ENCODE assay signal across 18 mouse cellular contexts in the genomic region with DNA sequence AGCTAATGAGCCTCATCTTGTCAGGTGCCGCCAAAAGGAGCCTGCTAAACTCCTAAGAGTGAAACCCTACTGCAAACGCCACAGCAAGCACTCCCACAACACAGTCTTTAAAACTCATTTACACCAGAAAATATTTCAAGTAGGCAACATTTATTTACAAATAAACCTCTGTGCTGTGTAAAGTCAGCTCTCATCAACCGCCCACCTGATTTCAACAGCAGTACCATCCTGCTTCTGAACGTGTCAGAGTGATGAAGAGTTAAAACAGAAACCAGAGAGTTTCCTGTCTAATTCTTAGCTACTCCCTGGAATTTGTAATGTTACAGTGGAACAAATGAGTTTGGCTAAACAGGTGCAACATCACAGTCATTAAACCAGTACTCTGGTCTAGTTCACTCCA. TPM values are rescaled to one million over a fixed set of nuclear protein-coding genes. Genes with fewer than 3 reads are reported as not detected.
DNase-seq lines count a peak whose midpoint lies in the region.
"Had no signal": no experiment of that assay in that cellular context is flagged by ENCODE, and none has a peak within 500 bp of the region (broad histone marks: within the 10 kb centered on the region; RNA-seq: fewer than 3 reads in every experiment).

No protein-coding gene starts in this region.

- DNase-seq in heart, adult 11 months, result peak; percentile 46
- DNase-seq in heart, postnatal 4 days, result no peak
- DNase-seq in thymus, postnatal 4 days, result peak; percentile 20
- DNase-seq in thymus, postnatal 14 days, result no peak
- peak; percentile 74 for DNase-seq in induced T-regulatory cell, adult 2 months (ENCODE audit: low read depth)
- no peak for DNase-seq in right cerebral cortex, postnatal 10 days (ENCODE audit: low spot score in 2 of 2)
- DNase-seq in layer of hippocampus, adult 18-20 months (ENCODE audit: low spot score in 2 of 2), result no peak
- DNase-seq: adrenal gland, postnatal 10 days; cerebellum, adult 11 months; cerebellum, adult 9-11 months; embryo, embryonic 11 days; gastrocnemius, adult 2 months; gastrocnemius, postnatal 36 days; heart, postnatal 36 days; kidney, adult 11 months; kidney, postnatal 14 days; lung, postnatal 4 days; right cerebral cortex, postnatal 14 days had no signal

RNA-seq across cellular contexts. Expression of gene Itpr2, which starts 4.2 kb away (rescaled TPM):
- 10 to 100 TPM; 38.6 to 45.5 TPM for total RNA-seq in heart, postnatal 4 days (2021)
- total RNA-seq in layer of hippocampus, adult 18-20 months (2021), result 10 to 100 TPM; 18.6 to 19.8 TPM

Comparison
In these comparisons a context has a peak if more than half of its experiments do, and no peak if none do; other contexts are left out.
1. DNase-seq: peak in heart, adult 11 months (single experiment), thymus, postnatal 4 days (single experiment) and induced T-regulatory cell, adult 2 months (single experiment); none in heart, postnatal 4 days (single experiment), thymus, postnatal 14 days (single experiment), right cerebral cortex, postnatal 10 days (0 of 2) and layer of hippocampus, adult 18-20 months (0 of 2).